ENCODE assay signal across 19 mouse cellular contexts in the genomic region with DNA sequence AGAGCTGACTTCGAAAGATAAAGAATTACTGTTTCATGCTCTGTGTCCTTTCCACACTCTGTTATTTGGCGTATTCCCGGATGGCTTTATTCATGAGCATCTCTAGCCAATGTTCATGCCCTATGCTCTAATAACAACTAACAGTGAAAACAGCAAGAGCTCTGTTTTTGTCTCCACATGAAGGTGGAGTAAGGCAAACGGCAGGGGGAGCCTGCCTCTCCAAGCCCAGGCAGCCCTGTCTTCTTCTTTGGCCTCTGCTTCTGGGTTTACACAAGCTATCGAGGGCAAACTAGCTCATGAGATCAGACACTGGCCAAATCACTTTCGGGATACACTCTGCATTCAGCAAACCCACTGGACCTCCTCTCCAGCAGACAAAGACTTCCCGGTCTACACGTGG.
DNase-seq lines count a peak whose midpoint lies in the region; ATAC-seq and TF ChIP-seq lines count a peak whose summit lies in the region.
"Had no signal": no experiment of that assay in that cellular context is flagged by ENCODE, and none has a peak within 500 bp of the region (broad histone marks: within the 10 kb centered on the region; RNA-seq: fewer than 3 reads in every experiment).

No protein-coding gene starts in this region.

- H3K4me2 ChIP-seq in kidney, embryonic 15.5 days: peak overlapping the region; percentile 38; the same call in 1 of the 2 replicates
- H3K4me2 ChIP-seq in lung, postnatal 0 days (replicated peaks; ENCODE audit: low read depth, low read length): no peak overlapping the region
- H3K4me2 ChIP-seq in intestine, postnatal 0 days (replicated peaks; ENCODE audit: low read depth): no peak overlapping the region
- H3K4me2 ChIP-seq: heart, embryonic 12.5 days; hindbrain, embryonic 15.5 days; liver, embryonic 12.5 days had no signal

- no peak overlapping the region for H3K4me3 ChIP-seq in kidney, embryonic 15.5 days (replicated peaks)
- no peak overlapping the region for H3K4me3 ChIP-seq in lung, postnatal 0 days (ENCODE audit: low read depth, low read length)
- H3K4me3 ChIP-seq in intestine, postnatal 0 days (ENCODE audit: low read depth, low read length): no peak overlapping the region
- H3K4me3 ChIP-seq: gastrocnemius, adult 2 months; heart, embryonic 12.5 days; hindbrain, embryonic 15.5 days; liver, embryonic 12.5 days had no signal

- DNase-seq in kidney, postnatal 10 days: no peak
- no peak for DNase-seq in lung, postnatal 0 days (ENCODE audit: low spot score)
- DNase-seq in lung, postnatal 36 days: no peak
- DNase-seq in urinary bladder, postnatal 14 days (ENCODE audit: low spot score): no peak
- DNase-seq in urinary bladder, postnatal 36 days (ENCODE audit: low spot score in 2 of 2): no peak
- DNase-seq: cerebellum, adult 18-20 months; cerebellum, postnatal 36 days; gastrocnemius, adult 2 months; heart, postnatal 4 days; layer of hippocampus, adult 9-11 months; retina, postnatal 1 day; thymus, adult 18-20 months; thymus, postnatal 4 days had no signal

- TF ChIP-seq EP300 in lung, postnatal 0 days (IDR thresholded peaks at IDR 0.05): no peak

- peaks cover 36% of the 10 kb centered on the region for H3K4me1 ChIP-seq in kidney, embryonic 15.5 days
- no peaks in the 10 kb centered on the region for H3K4me1 ChIP-seq in lung, postnatal 0 days (ENCODE audit: insufficient read depth, low read depth, low read length)
- no peaks in the 10 kb centered on the region for H3K4me1 ChIP-seq in intestine, postnatal 0 days (replicated peaks; ENCODE audit: control insufficient read depth, insufficient read depth, low read length)
- H3K4me1 ChIP-seq: liver, embryonic 12.5 days had no signal

- no peaks in the 10 kb centered on the region for H3K9me3 ChIP-seq in kidney, embryonic 15.5 days (replicated peaks)
- no peaks in the 10 kb centered on the region for H3K9me3 ChIP-seq in lung, postnatal 0 days (ENCODE audit: low read length)
- H3K9me3 ChIP-seq in intestine, postnatal 0 days (ENCODE audit: control insufficient read depth): no peaks in the 10 kb centered on the region
- H3K9me3 ChIP-seq: heart, embryonic 12.5 days; hindbrain, embryonic 15.5 days; liver, embryonic 12.5 days had no signal

- TF ChIP-seq CTCF in lung, postnatal 0 days (IDR thresholded peaks at IDR 0.05): peak; percentile 50
- TF ChIP-seq CTCF in intestine, postnatal 0 days (IDR thresholded peaks at IDR 0.05; ENCODE audit: low read depth): peak; percentile 49

- WGBS in kidney, embryonic 15.5 days: 47% methylated on average over 8 of the region's 8 CpGs
- 46% methylated on average over 8 of the region's 8 CpGs for WGBS in lung, postnatal 0 days
- 48% methylated on average over 8 of the region's 8 CpGs for WGBS in intestine, postnatal 0 days

- no peak for ATAC-seq in kidney, embryonic 15.5 days (replicated peaks; ENCODE audit: low FRiP score)
- no peak for ATAC-seq in lung, postnatal 0 days
- no peak for ATAC-seq in intestine, postnatal 0 days
- ATAC-seq: liver, embryonic 12.5 days; midbrain, embryonic 16.5 days had no signal

- no peak overlapping the region for H3K9ac ChIP-seq in kidney, embryonic 15.5 days
- no peak overlapping the region for H3K9ac ChIP-seq in lung, postnatal 0 days (replicated peaks; ENCODE audit: low read depth)
- no peak overlapping the region for H3K9ac ChIP-seq in intestine, postnatal 0 days (ENCODE audit: low read depth, low read length)
- H3K9ac ChIP-seq: heart, embryonic 12.5 days; hindbrain, embryonic 15.5 days; liver, embryonic 12.5 days had no signal

- no peaks in the 10 kb centered on the region for H3K27me3 ChIP-seq in kidney, embryonic 15.5 days
- H3K27me3 ChIP-seq in lung, postnatal 0 days (replicated peaks; ENCODE audit: insufficient read depth, low read length): no peaks in the 10 kb centered on the region
- no peaks in the 10 kb centered on the region for H3K27me3 ChIP-seq in intestine, postnatal 0 days (replicated peaks; ENCODE audit: control insufficient read depth, insufficient read depth, low read length)
- H3K27me3 ChIP-seq: hindbrain, embryonic 15.5 days had no signal

- H3K36me3 ChIP-seq in kidney, embryonic 15.5 days: no peaks in the 10 kb centered on the region
- no peaks in the 10 kb centered on the region for H3K36me3 ChIP-seq in lung, postnatal 0 days (ENCODE audit: insufficient read depth, low read length)
- H3K36me3 ChIP-seq in intestine, postnatal 0 days (ENCODE audit: control insufficient read depth, insufficient read depth): no peaks in the 10 kb centered on the region
- H3K36me3 ChIP-seq: heart, embryonic 12.5 days; hindbrain, embryonic 15.5 days; liver, embryonic 12.5 days had no signal

- H3K27ac ChIP-seq in kidney, embryonic 15.5 days: peak overlapping the region; percentile 89
- no peak overlapping the region for H3K27ac ChIP-seq in lung, postnatal 0 days (ENCODE audit: low read length)
- H3K27ac ChIP-seq in intestine, postnatal 0 days (ENCODE audit: low read depth, low read length): no peak overlapping the region
- H3K27ac ChIP-seq: gastrocnemius, adult 2 months; hindbrain, embryonic 15.5 days; liver, embryonic 12.5 days had no signal
